Mouse (Mus musculus) C2C12 (cell line): ENCODE data around the gene Plxnd1.
A peak's percentile ranks its signal among the peaks of the same experiment; 100 is the strongest.

Source experiments
- CEBPB ChIP-seq: IDR thresholded peaks from one replicate; pipeline ENCODE4 v1.6.1; 2011; ENCODE audit warnings: low read depth, mild to moderate bottlenecking, control low read depth, moderate library complexity
- CTCF ChIP-seq: IDR thresholded peaks from one replicate; pipeline ENCODE4 v1.5.1; 2011; ENCODE audit not compliant: control insufficient read depth, insufficient read depth, insufficient read length
- FOSL1 ChIP-seq: IDR thresholded peaks from one replicate; pipeline ENCODE4 v1.8.0; 2011; ENCODE audit warnings: mild to moderate bottlenecking, low read length; ENCODE audit not compliant: poor library complexity, insufficient read depth, severe bottlenecking
- MYOD1 ChIP-seq: IDR thresholded peaks from one replicate; pipeline ENCODE4 v1.6.1; 2011; ENCODE audit warnings: low read depth; ENCODE audit not compliant: control insufficient read depth, insufficient read length

DNA sequence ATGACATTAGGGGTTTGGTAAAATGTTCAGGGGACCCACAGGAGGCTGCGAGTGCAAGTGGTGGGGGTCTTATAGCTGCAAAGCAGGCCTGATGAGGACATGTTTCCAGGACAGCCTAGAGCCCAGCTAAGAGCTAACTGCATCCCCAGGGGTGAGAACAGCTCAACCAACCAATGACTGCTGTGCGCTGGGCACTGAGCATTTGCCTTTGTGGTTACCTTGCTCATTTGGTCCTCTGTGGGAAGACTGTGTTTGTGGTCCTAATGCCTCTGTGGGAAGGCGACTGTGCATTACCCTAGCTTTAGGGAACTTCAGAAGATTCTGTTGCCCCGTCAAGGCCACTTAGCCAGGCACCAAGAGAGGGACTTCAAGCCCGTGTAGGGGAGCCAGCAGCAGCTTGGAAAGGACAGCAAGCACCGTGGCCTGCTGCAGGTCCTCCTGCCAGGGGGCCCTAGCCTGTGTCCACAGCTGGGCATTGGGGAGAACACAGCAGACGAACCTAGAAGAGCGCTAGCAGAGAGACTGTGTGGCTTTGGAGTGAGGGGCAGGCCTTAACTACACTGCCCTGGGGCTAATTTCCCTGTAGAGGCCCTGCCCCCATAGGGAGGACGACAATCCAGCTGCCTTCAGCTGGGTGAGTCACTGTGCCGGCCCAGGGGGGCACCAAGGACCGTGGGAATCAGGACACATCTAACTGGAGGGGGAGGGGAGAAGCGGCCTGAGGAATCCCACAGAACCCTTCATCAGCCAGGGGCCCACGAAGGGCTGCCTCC is 3.5 kb downstream of the Plxnd1 start:
- TF ChIP-seq FOSL1 (no peak), CEBPB (no peak), CTCF (no peak), MYOD1 (peak; percentile 75)
